Mouse (Mus musculus): Measurements from ENCODE around the gene Nop9. TPM values are rescaled to one million over a fixed set of nuclear protein-coding genes. Genes with fewer than 3 reads are reported as not detected.
"Not testable (repeated sequence)": the region's sequence is repeated elsewhere in the genome, so short reads cannot be mapped to it uniquely, and the experiment has no call there.

Gene Nop9
- polyA plus RNA-seq, 1 experiment = 5.5 TPM

GRCm38 (mm10) chr14:55745861-55746237 lies 356 bp downstream of the Nop9 start:
- H3K4me3 ChIP-seq (ENCODE audit: insufficient read depth, low read depth, low read length) = peak overlapping the region; percentile 94
- H3K27ac ChIP-seq (replicated peaks; ENCODE audit: low read depth, low read length) = no peak overlapping the region
- H3K4me1 ChIP-seq (ENCODE audit: control insufficient read depth, insufficient read depth, insufficient read length, low read length) = peaks cover 5% of the 10 kb centered on the region

- H3K4me1 ChIP-seq (ENCODE audit: control insufficient read depth, insufficient read depth, insufficient read length, low read length) = peaks cover 5% of the 10 kb centered on the region
- H3K4me3 ChIP-seq (ENCODE audit: insufficient read depth, low read depth, low read length) = no peak overlapping the region
- H3K27ac ChIP-seq (replicated peaks; ENCODE audit: low read depth, low read length) = no peak overlapping the region
Observed at GRCm38 (mm10) chr14:55747051-55747847, 1.8 kb downstream of the Nop9 start.

- Histone ChIP-seq H3K27ac (replicated peaks; ENCODE audit: low read depth, low read length) (no peak overlapping the region), H3K4me1 (ENCODE audit: control insufficient read depth, insufficient read depth, insufficient read length, low read length) (no peaks in the 10 kb centered on the region), H3K4me3 (ENCODE audit: insufficient read depth, low read depth, low read length) (no peak overlapping the region)
Observed at GRCm38 (mm10) chr14:55757566-55757965, 12.1 kb downstream of the Nop9 start.

GRCm38 (mm10) chr14:55758363-55758784 lies 12.9 kb downstream of the Nop9 start, which contains the start of gene Cideb:
TSS of gene Cideb (minus strand) at chr14:55758458.
- H3K4me3 ChIP-seq (ENCODE audit: insufficient read depth, low read depth, low read length) = peak within 1 kb of the TSS; percentile 45
- H3K4me1 ChIP-seq (ENCODE audit: control insufficient read depth, insufficient read depth, insufficient read length, low read length) = no peaks in the 10 kb centered on the region
- H3K27ac ChIP-seq (replicated peaks; ENCODE audit: low read depth, low read length) = peak within 1 kb of the TSS; percentile 28; the same call in 1 of the 2 replicates

GRCm38 (mm10) chr14:55760156-55760555 lies 14.7 kb downstream of the Nop9 start:
- H3K4me1 ChIP-seq (ENCODE audit: control insufficient read depth, insufficient read depth, insufficient read length, low read length); H3K27ac ChIP-seq (replicated peaks; ENCODE audit: low read depth, low read length): not testable (repeated sequence)
- H3K4me3 ChIP-seq (ENCODE audit: insufficient read depth, low read depth, low read length) = peak overlapping the region; percentile 25

- Histone ChIP-seq H3K4me3 (ENCODE audit: insufficient read depth, low read depth, low read length) (peak within 1 kb of the TSS; percentile 61), H3K4me1 (ENCODE audit: control insufficient read depth, insufficient read depth, insufficient read length, low read length) (no peaks in the 10 kb centered on the region), H3K27ac (replicated peaks; ENCODE audit: low read depth, low read length) (no peak within 1 kb of the TSS)
Observed at GRCm38 (mm10) chr14:55761163-55761562, 15.7 kb downstream of the Nop9 start, which contains the start of gene Ltb4r2. TSS of gene Ltb4r2 (plus strand) at chr14:55761428.

- H3K4me1 ChIP-seq (ENCODE audit: control insufficient read depth, insufficient read depth, insufficient read length, low read length) = no peaks in the 10 kb centered on the region
- H3K27ac ChIP-seq (replicated peaks; ENCODE audit: low read depth, low read length) = no peak overlapping the region
- H3K4me3 ChIP-seq (ENCODE audit: insufficient read depth, low read depth, low read length) = peak overlapping the region; percentile 61
Observed at GRCm38 (mm10) chr14:55762001-55762821, 16.7 kb downstream of the Nop9 start.

- Histone ChIP-seq H3K27ac (replicated peaks; ENCODE audit: low read depth, low read length) (peak overlapping the region; percentile 45), H3K4me3 (ENCODE audit: insufficient read depth, low read depth, low read length) (no peak overlapping the region), H3K4me1 (ENCODE audit: control insufficient read depth, insufficient read depth, insufficient read length, low read length) (no peaks in the 10 kb centered on the region)
Observed at GRCm38 (mm10) chr14:55763166-55763565, 17.7 kb downstream of the Nop9 start.

GRCm38 (mm10) chr14:55765696-55766095 lies 20.2 kb downstream of the Nop9 start, which contains the start of gene Ltb4r1:
TSS of gene Ltb4r1 (plus strand) at chr14:55765962.
- H3K4me1 ChIP-seq (ENCODE audit: control insufficient read depth, insufficient read depth, insufficient read length, low read length) = no peaks in the 10 kb centered on the region
- no peak within 1 kb of the TSS for H3K4me3 ChIP-seq (ENCODE audit: insufficient read depth, low read depth, low read length)
- no peak within 1 kb of the TSS for H3K27ac ChIP-seq (replicated peaks; ENCODE audit: low read depth, low read length)

GRCm38 (mm10) chr14:55767519-55768414 lies 22.3 kb downstream of the Nop9 start:
- H3K4me3 ChIP-seq (ENCODE audit: insufficient read depth, low read depth, low read length) = peak overlapping the region; percentile 49
- H3K4me1 ChIP-seq (ENCODE audit: control insufficient read depth, insufficient read depth, insufficient read length, low read length) = no peaks in the 10 kb centered on the region
- no peak overlapping the region for H3K27ac ChIP-seq (replicated peaks; ENCODE audit: low read depth, low read length)

- Histone ChIP-seq H3K27ac (replicated peaks; ENCODE audit: low read depth, low read length) (no peak overlapping the region), H3K4me1 (ENCODE audit: control insufficient read depth, insufficient read depth, insufficient read length, low read length) (no peaks in the 10 kb centered on the region), H3K4me3 (ENCODE audit: insufficient read depth, low read depth, low read length) (no peak overlapping the region)
Observed at GRCm38 (mm10) chr14:55768555-55768954, 23.1 kb downstream of the Nop9 start.

GRCm38 (mm10) chr14:55769087-55769703 lies 23.7 kb downstream of the Nop9 start:
- no peak overlapping the region for H3K27ac ChIP-seq (replicated peaks; ENCODE audit: low read depth, low read length)
- no peak overlapping the region for H3K4me3 ChIP-seq (ENCODE audit: insufficient read depth, low read depth, low read length)
- H3K4me1 ChIP-seq (ENCODE audit: control insufficient read depth, insufficient read depth, insufficient read length, low read length) = no peaks in the 10 kb centered on the region

- Histone ChIP-seq H3K27ac (replicated peaks; ENCODE audit: low read depth, low read length) (no peak overlapping the region), H3K4me3 (ENCODE audit: insufficient read depth, low read depth, low read length) (no peak overlapping the region), H3K4me1 (ENCODE audit: control insufficient read depth, insufficient read depth, insufficient read length, low read length) (no peaks in the 10 kb centered on the region; the same call in 1 of the 2 replicates)
Observed at GRCm38 (mm10) chr14:55776711-55777110, 31.2 kb downstream of the Nop9 start.

- Histone ChIP-seq H3K4me1 (ENCODE audit: control insufficient read depth, insufficient read depth, insufficient read length, low read length) (no peaks in the 10 kb centered on the region; the same call in 1 of the 2 replicates), H3K4me3 (ENCODE audit: insufficient read depth, low read depth, low read length) (no peak overlapping the region), H3K27ac (replicated peaks; ENCODE audit: low read depth, low read length) (no peak overlapping the region)
Observed at GRCm38 (mm10) chr14:55777176-55777575, 31.7 kb downstream of the Nop9 start.
